Mouse (Mus musculus): ENCODE results near the gene Clasp1. TPM values are rescaled to one million over a fixed set of nuclear protein-coding genes. Genes with fewer than 3 reads are reported as not detected.

Clasp1 gene
- total RNA-seq, 1 experiment from 2014 or later, result 80.9 TPM

GRCm38 (mm10) chr1:118625461-118625860 is 236.6 kb downstream of the Clasp1 start:
- ATAC-seq (ENCODE audit: extremely low read depth, insufficient number of reproducible peaks, low FRiP score, poor library complexity, severe bottlenecking), result no peak

- ATAC-seq (ENCODE audit: extremely low read depth, insufficient number of reproducible peaks, low FRiP score, poor library complexity, severe bottlenecking), result no peak
Measured at GRCm38 (mm10) chr1:118625921-118626320, 237.1 kb downstream of the Clasp1 start.

- no peak for ATAC-seq (ENCODE audit: extremely low read depth, insufficient number of reproducible peaks, low FRiP score, poor library complexity, severe bottlenecking)
Measured at GRCm38 (mm10) chr1:118626452-118626851, 237.6 kb downstream of the Clasp1 start.

GRCm38 (mm10) chr1:118627781-118628464 is 239.1 kb downstream of the Clasp1 start, which contains the start of gene Tfcp2l1:
Gene Tfcp2l1, plus strand, starts transcription at chr1:118627945.
- ATAC-seq (ENCODE audit: extremely low read depth, insufficient number of reproducible peaks, low FRiP score, poor library complexity, severe bottlenecking), result peak; percentile 26; the same call in 1 of the 2 replicates

GRCm38 (mm10) chr1:118633415-118633980 is 244.6 kb downstream of the Clasp1 start:
- ATAC-seq (ENCODE audit: extremely low read depth, insufficient number of reproducible peaks, low FRiP score, poor library complexity, severe bottlenecking), result 0 out of 2 replicates have a peak, but pooled peaks have one; percentile 6

- ATAC-seq (ENCODE audit: extremely low read depth, insufficient number of reproducible peaks, low FRiP score, poor library complexity, severe bottlenecking), result no peak
Measured at GRCm38 (mm10) chr1:118642296-118642999, 253.6 kb downstream of the Clasp1 start.

- ATAC-seq (ENCODE audit: extremely low read depth, insufficient number of reproducible peaks, low FRiP score, poor library complexity, severe bottlenecking), result no peak
Measured at GRCm38 (mm10) chr1:118643138-118643979, 254.5 kb downstream of the Clasp1 start.

- no peak for ATAC-seq (ENCODE audit: extremely low read depth, insufficient number of reproducible peaks, low FRiP score, poor library complexity, severe bottlenecking)
Measured at GRCm38 (mm10) chr1:118645701-118646100, 256.8 kb downstream of the Clasp1 start.

- ATAC-seq (ENCODE audit: extremely low read depth, insufficient number of reproducible peaks, low FRiP score, poor library complexity, severe bottlenecking), result no peak
Measured at GRCm38 (mm10) chr1:118648015-118648414, 259.2 kb downstream of the Clasp1 start.

- ATAC-seq (ENCODE audit: extremely low read depth, insufficient number of reproducible peaks, low FRiP score, poor library complexity, severe bottlenecking), result no peak
Measured at GRCm38 (mm10) chr1:118649933-118650770, 261.3 kb downstream of the Clasp1 start.

GRCm38 (mm10) chr1:118650771-118651080 is 261.9 kb downstream of the Clasp1 start:
- ATAC-seq (ENCODE audit: extremely low read depth, insufficient number of reproducible peaks, low FRiP score, poor library complexity, severe bottlenecking), result no peak

GRCm38 (mm10) chr1:118658716-118659115 is 269.9 kb downstream of the Clasp1 start:
- no peak for ATAC-seq (ENCODE audit: extremely low read depth, insufficient number of reproducible peaks, low FRiP score, poor library complexity, severe bottlenecking)

- no peak for ATAC-seq (ENCODE audit: extremely low read depth, insufficient number of reproducible peaks, low FRiP score, poor library complexity, severe bottlenecking)
Measured at GRCm38 (mm10) chr1:118660880-118661465, 272.1 kb downstream of the Clasp1 start.

Other genes starting within 250 kb of the Clasp1 start
- gene Gm29106, start 212.5 kb upstream of the Clasp1 start, total RNA-seq (2017), result not detected in 2 replicates
- 42.1 and 45.4 TPM in 2 replicates for gene Tsn, start 77.3 kb upstream of the Clasp1 start, total RNA-seq (2017)
- 26.3 and 30.1 TPM in 2 replicates for gene Nifk, start 67.2 kb upstream of the Clasp1 start, total RNA-seq (2017)
- gene Tfcp2l1, start 238.9 kb downstream of the Clasp1 start, total RNA-seq (2017), result not detected in 2 replicates